Mouse (Mus musculus) left cerebral cortex, adult 6 months (tissue): Measurements from ENCODE around the gene Echs1. TPM values are rescaled to one million over a fixed set of nuclear protein-coding genes. Genes with fewer than 3 reads are reported as not detected.

Experiments used
- long read RNA-seq, 2 experiments: library from polyadenylated mRNA; unstranded; transcript quantifications; one replicate each; pipeline ENCODE4 v2.0.0; 2019 to 2020
- polyA plus RNA-seq: library from polyadenylated mRNA; unstranded; fragments of <200 nt; fragmentation: Nextera tagmentation; gene quantifications from 2 replicates; pipeline ENCODE4 v1.2.3, GENCODE M21; 2021

Echs1 gene
- 107 and 129 TPM in 2 replicates for polyA plus RNA-seq
- long read RNA-seq, experiment 1, transcript Echs1-201 (8 exons, 1,557 nt) = major isoform, 633 of 658 reads
- long read RNA-seq, experiment 1, partial matches to known transcripts = 11 of 658 reads
- long read RNA-seq, experiment 1, other reads (novel, unspliced or antisense) = 14 of 658 reads
- long read RNA-seq, experiment 2, transcript Echs1-201 (8 exons, 1,557 nt) = major isoform, 178 of 195 reads
- long read RNA-seq, experiment 2, partial matches to known transcripts = 14 of 195 reads
- long read RNA-seq, experiment 2, other reads (novel, unspliced or antisense) = 3 of 195 reads

GRCm38 (mm10) chr7:140116329-140117054 lies at the start of gene Echs1:
TSS of gene Echs1 (minus strand) at chr7:140116476.

GRCm38 (mm10) chr7:140164664-140165063 lies 48.4 kb upstream of the Echs1 start, which contains the start of gene Olfr522:
TSS of gene Olfr522 (minus strand) at chr7:140164764.

GRCm38 (mm10) chr7:140154218-140154927 lies 38.1 kb upstream of the Echs1 start, which contains the start of gene Sprn:
TSS of gene Sprn (minus strand) at chr7:140154877.

GRCm38 (mm10) chr7:140137135-140138020 lies 21.1 kb upstream of the Echs1 start, which contains the start of gene Mtg1:
TSS of gene Mtg1 (plus strand) at chr7:140137564.

GRCm38 (mm10) chr7:140115583-140116328 lies 520 bp downstream of the Echs1 start, which contains the start of gene Paox:
TSS of gene Paox (plus strand) at chr7:140115799.

GRCm38 (mm10) chr7:140101993-140102860 lies 14.0 kb downstream of the Echs1 start, which contains the start of gene Fuom:
TSS of gene Fuom (minus strand) at chr7:140102441.

GRCm38 (mm10) chr7:140092924-140093528 lies 23.2 kb downstream of the Echs1 start, which contains the start of gene Prap1:
TSS of gene Prap1 (plus strand) at chr7:140093395.

GRCm38 (mm10) chr7:140082242-140082678 lies 34.0 kb downstream of the Echs1 start, which contains the start of gene Caly:
TSS of gene Caly (minus strand) at chr7:140082548.

Other genes with a start within 250 kb of the Echs1 start
- 14.1 and 22.4 TPM in 2 replicates for gene Kndc1, start 221.8 kb downstream of the Echs1 start, polyA plus RNA-seq
- not detected in 2 replicates for gene Utf1, start 172.7 kb downstream of the Echs1 start, polyA plus RNA-seq
- 0.82 and 1.3 TPM in 2 replicates for gene 6430531B16Rik, start 137.7 kb downstream of the Echs1 start, polyA plus RNA-seq
- gene Adam8, start 123.9 kb downstream of the Echs1 start, polyA plus RNA-seq = 0.46 and 0.47 TPM in 2 replicates
- gene Zfp511, start 80.1 kb downstream of the Echs1 start, polyA plus RNA-seq = 36.5 and 53.0 TPM in 2 replicates
- 22.3 and 31.9 TPM in 2 replicates for gene Tubgcp2, start 79.8 kb downstream of the Echs1 start, polyA plus RNA-seq
- not detected in 2 replicates for gene Msx3, start 67.4 kb downstream of the Echs1 start, polyA plus RNA-seq
- 444 and 556 TPM in 2 replicates for gene Caly, start 33.9 kb downstream of the Echs1 start, polyA plus RNA-seq
- gene Prap1, start 23.1 kb downstream of the Echs1 start, polyA plus RNA-seq = not detected in 2 replicates
- gene Fuom, start 14.0 kb downstream of the Echs1 start, polyA plus RNA-seq = 114 and 131 TPM in 2 replicates
- 4.3 and 5.1 TPM in 2 replicates for gene Paox, start 677 bp downstream of the Echs1 start, polyA plus RNA-seq
- gene Mtg1, start 21.1 kb upstream of the Echs1 start, polyA plus RNA-seq = 35.5 and 55.8 TPM in 2 replicates
- gene Sprn, start 38.4 kb upstream of the Echs1 start, polyA plus RNA-seq = 53.6 and 65.3 TPM in 2 replicates
- not detected in 2 replicates for gene Olfr522, start 48.3 kb upstream of the Echs1 start, polyA plus RNA-seq
- not detected in 2 replicates for gene Olfr523, start 56.7 kb upstream of the Echs1 start, polyA plus RNA-seq
- gene Olfr524, start 89.5 kb upstream of the Echs1 start, polyA plus RNA-seq = not detected in 2 replicates
- not detected in 2 replicates for gene Cd163l1, start 101.8 kb upstream of the Echs1 start, polyA plus RNA-seq
- gene 5830411N06Rik, start 130.8 kb upstream of the Echs1 start, polyA plus RNA-seq = not detected in 2 replicates
- not detected in 2 replicates for gene Olfr525, start 204.4 kb upstream of the Echs1 start, polyA plus RNA-seq
- gene Olfr527, start 217.5 kb upstream of the Echs1 start, polyA plus RNA-seq = not detected in 2 replicates
- not detected in 2 replicates for gene Olfr60, start 245.2 kb upstream of the Echs1 start, polyA plus RNA-seq